Mouse (Mus musculus): ENCODE measurements around the gene Dmac1.
"Not testable (repeated sequence)": the region's sequence is repeated elsewhere in the genome, so short reads cannot be mapped to it uniquely, and the experiment has no call there.

Gene Dmac1

GRCm38 (mm10) chr4:75278197-75279175 is at the start of gene Dmac1:
Gene Dmac1 (minus strand): TSS chr4:75278305.
- peak; percentile 90 to 99 for DNase-seq (ENCODE audit: low spot score in 2 of 2)

GRCm38 (mm10) chr4:75315431-75315830 is 37.3 kb upstream of the Dmac1 start:
- no peak for DNase-seq (ENCODE audit: low spot score in 2 of 2)

GRCm38 (mm10) chr4:75315007-75315406 is 36.9 kb upstream of the Dmac1 start:
- no peak for DNase-seq (ENCODE audit: low spot score in 2 of 2)

- DNase-seq (ENCODE audit: low spot score in 2 of 2), result no peak
These were observed 33.8 kb upstream of the Dmac1 start for GRCm38 (mm10) chr4:75311918-75312317.

- DNase-seq (ENCODE audit: low spot score in 2 of 2), result no peak
These were observed 33.2 kb upstream of the Dmac1 start for GRCm38 (mm10) chr4:75311305-75311704.

GRCm38 (mm10) chr4:75300205-75300972 is 22.3 kb upstream of the Dmac1 start:
- DNase-seq (ENCODE audit: low spot score in 2 of 2), result no peak

GRCm38 (mm10) chr4:75292315-75292714 is 14.2 kb upstream of the Dmac1 start:
- no peak for DNase-seq (ENCODE audit: low spot score in 2 of 2)

- no peak for DNase-seq (ENCODE audit: low spot score in 2 of 2)
These were observed 13.0 kb upstream of the Dmac1 start for GRCm38 (mm10) chr4:75291142-75291541.

GRCm38 (mm10) chr4:75277467-75278196 is 473 bp downstream of the Dmac1 start:
- no peak for DNase-seq (ENCODE audit: low spot score in 2 of 2)

- no peak for DNase-seq (ENCODE audit: low spot score in 2 of 2)
These were observed 2.4 kb downstream of the Dmac1 start for GRCm38 (mm10) chr4:75275737-75276136.

GRCm38 (mm10) chr4:75267866-75268265 is 10.2 kb downstream of the Dmac1 start:
- DNase-seq (ENCODE audit: low spot score in 2 of 2), result no peak

GRCm38 (mm10) chr4:75266773-75267550 is 11.1 kb downstream of the Dmac1 start:
- no peak for DNase-seq (ENCODE audit: low spot score in 2 of 2)

GRCm38 (mm10) chr4:75264219-75264618 is 13.9 kb downstream of the Dmac1 start:
- no peak for DNase-seq (ENCODE audit: low spot score in 2 of 2)

GRCm38 (mm10) chr4:75263556-75264129 is 14.5 kb downstream of the Dmac1 start:
- no peak for DNase-seq (ENCODE audit: low spot score in 2 of 2)

- no peak for DNase-seq (ENCODE audit: low spot score in 2 of 2)
These were observed 15.7 kb downstream of the Dmac1 start for GRCm38 (mm10) chr4:75262423-75262822.

GRCm38 (mm10) chr4:75260156-75260555 is 17.9 kb downstream of the Dmac1 start:
- DNase-seq (ENCODE audit: low spot score in 2 of 2), result no peak

- no peak for DNase-seq (ENCODE audit: low spot score in 2 of 2)
These were observed 18.7 kb downstream of the Dmac1 start for GRCm38 (mm10) chr4:75259447-75259846.

GRCm38 (mm10) chr4:75234602-75235001 is 43.5 kb downstream of the Dmac1 start:
- not testable (repeated sequence) for DNase-seq (ENCODE audit: low spot score in 2 of 2)

All from urinary bladder, adult 18-20 months (tissue).